Mouse (Mus musculus) lung, postnatal 0 days (tissue): ENCODE results near the gene Ntn1. TPM values are rescaled to one million over a fixed set of nuclear protein-coding genes. Genes with fewer than 3 reads are reported as not detected.

Source experiments
- ATAC-seq: fragments of 200-750 bp; cut with Nextera tagmentation; 2 replicates; pipeline ENCODE4 v1.8.0; 2017; ENCODE audit warnings: moderate library complexity
- DNase-seq: peaks from one replicate; pipeline ENCODE4 v3.0.0-alpha.2; 2016; ENCODE audit warnings: low spot score
- H3K27ac ChIP-seq: fragments of 300-500 bp; sonication (generic); 2 replicates; pipeline ENCODE4 v1.5.1; 2014; ENCODE audit warnings: antibody characterized with exemption, mild to moderate bottlenecking, low read length, mixed read lengths
- H3K27me3 ChIP-seq: fragments of 300-500 bp; sonication (generic); replicated peaks from 2 replicates; pipeline ENCODE4 v1.6.1; 2014; ENCODE audit warnings: low read length, mixed read lengths; ENCODE audit not compliant: insufficient read depth
- H3K36me3 ChIP-seq: fragments of 300-500 bp; sonication (generic); 2 replicates; pipeline ENCODE4 v1.6.1; 2014; ENCODE audit warnings: low read length, mixed read lengths; ENCODE audit not compliant: insufficient read depth
- H3K4me1 ChIP-seq: fragments of 300-500 bp; sonication (generic); 2 replicates; pipeline ENCODE4 v1.6.1; 2014; ENCODE audit warnings: antibody characterized with exemption, low read depth, low read length, mixed read lengths; ENCODE audit not compliant: insufficient read depth
- H3K4me2 ChIP-seq: fragments of 300-500 bp; sonication (generic); replicated peaks from 2 replicates; pipeline ENCODE4 v1.6.1; 2014; ENCODE audit warnings: low read depth, mild to moderate bottlenecking, low read length, moderate library complexity, mixed read lengths
- H3K4me3 ChIP-seq: fragments of 300-500 bp; sonication (generic); 2 replicates; pipeline ENCODE4 v1.5.1; 2014; ENCODE audit warnings: low read depth, low read length
- H3K9ac ChIP-seq: fragments of 300-500 bp; sonication (generic); replicated peaks from 2 replicates; pipeline ENCODE4 v1.6.1; 2014; ENCODE audit warnings: low read depth, mild to moderate bottlenecking
- H3K9me3 ChIP-seq: fragments of 300-500 bp; sonication (generic); 2 replicates; pipeline ENCODE4 v1.6.1; 2016; ENCODE audit warnings: low read length, mixed read lengths
- CTCF ChIP-seq: IDR thresholded peaks from 2 replicates; pipeline ENCODE4 v1.5.1; 2016; ENCODE audit warnings: antibody characterized with exemption, mild to moderate bottlenecking
- EP300 ChIP-seq: IDR thresholded peaks from 2 replicates; pipeline ENCODE4 v1.6.1; 2016; ENCODE audit warnings: antibody characterized with exemption, mild to moderate bottlenecking, control low read depth
- WGBS: fragments of 180-500 bp; shearing (Covaris S2); extraction: QIAGEN DNeasy Blood & Tissue Kit; methylation state at CpG from one replicate; pipeline ENCODE4 v1.1.7; 2014; 5-methylcytosine and 5-hydroxymethylcytosine counted together
- polyA plus RNA-seq: library from polyadenylated mRNA; unstranded; fragments of >200 nt; fragmentation: Nextera tagmentation; extraction: Ambion mirVana; gene quantifications from 2 replicates; pipeline ENCODE4 v1.2.1, GENCODE M21; 2015

The Ntn1 gene
- polyA plus RNA-seq, 1 experiment from 2014 or later: 7.2 TPM

DNA sequence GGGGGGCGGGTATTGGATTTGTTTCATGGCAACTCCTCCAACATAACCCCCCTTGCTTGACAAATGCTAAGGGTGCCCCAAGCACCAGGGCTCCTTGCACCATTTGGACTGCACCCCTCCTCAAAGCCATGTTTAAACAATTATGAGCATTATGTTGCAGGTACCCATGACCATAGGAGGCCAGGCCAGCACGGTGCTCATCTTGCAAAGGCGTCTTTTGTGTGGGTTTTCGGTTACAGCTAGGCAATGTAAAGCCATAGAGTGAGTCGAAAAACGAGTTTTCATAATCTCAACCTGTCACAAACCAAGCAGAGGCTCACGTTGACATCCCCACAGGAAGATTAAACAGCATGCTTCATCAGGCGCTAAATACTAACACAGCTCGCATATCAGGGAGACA, 19.3 kb downstream of the Ntn1 start:
- H3K4me1 ChIP-seq: peaks cover 12% of the 10 kb centered on the region
- H3K27me3 ChIP-seq: peaks cover 40% of the 10 kb centered on the region
- H3K4me3 ChIP-seq: no peak overlapping the region
- H3K36me3 ChIP-seq: no peaks in the 10 kb centered on the region
- TF ChIP-seq EP300 (no peak), CTCF (no peak)
- H3K9ac ChIP-seq: no peak overlapping the region
- WGBS: 76% methylated on average over 9 of the region's 9 CpGs
- ATAC-seq (no peak), DNase-seq (no peak)
- H3K27ac ChIP-seq: no peak overlapping the region
- H3K4me2 ChIP-seq: no peak overlapping the region
- no peaks in the 10 kb centered on the region for H3K9me3 ChIP-seq

DNA sequence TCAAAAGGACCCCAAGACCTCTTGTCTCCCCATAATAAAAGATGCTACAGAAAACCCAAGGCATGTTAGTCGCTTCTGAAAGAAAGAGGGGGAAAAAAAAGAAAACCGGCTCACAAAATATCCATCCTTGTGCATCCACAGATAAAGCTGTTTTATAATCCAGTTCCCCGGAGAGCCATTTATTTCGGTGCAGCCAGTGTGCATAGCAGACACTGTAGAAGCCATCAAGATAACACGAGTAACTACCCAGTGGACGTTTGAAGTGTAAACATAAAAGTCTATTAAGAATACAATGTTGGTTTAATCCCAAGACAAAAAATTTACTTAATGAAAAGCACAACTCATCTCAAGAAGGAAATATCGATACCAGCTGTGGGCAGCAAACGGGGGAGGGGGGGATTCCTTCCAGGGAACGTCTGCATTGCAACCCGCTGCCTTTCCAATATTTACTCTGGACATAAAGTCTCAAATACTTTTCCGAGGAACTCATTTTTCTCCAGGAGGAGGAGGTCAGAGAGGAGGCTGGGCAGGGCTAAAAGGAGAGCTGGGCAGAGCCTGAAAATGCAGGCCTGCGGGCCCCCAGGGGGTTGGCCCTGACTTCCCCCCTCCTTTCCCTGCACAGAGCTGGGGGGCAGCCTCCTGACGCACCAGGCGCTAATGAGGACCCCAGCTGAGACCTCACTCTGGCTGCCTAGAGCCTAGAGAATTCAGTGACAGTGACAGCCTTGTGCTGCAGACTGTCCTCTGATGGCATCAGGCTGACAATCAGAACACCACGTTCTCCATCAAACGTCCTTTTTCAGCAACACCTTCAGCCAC, 21.5 kb downstream of the Ntn1 start:
- Histone ChIP-seq H3K27me3 (peaks cover 19% of the 10 kb centered on the region; the same call in 1 of the 2 replicates), H3K4me1 (no peaks in the 10 kb centered on the region), H3K27ac (no peak overlapping the region), H3K4me3 (no peak overlapping the region), H3K4me2 (no peak overlapping the region), H3K9ac (no peak overlapping the region), H3K36me3 (no peaks in the 10 kb centered on the region), H3K9me3 (no peaks in the 10 kb centered on the region)
- DNase-seq (no peak), ATAC-seq (peak; percentile 40; the same call in 1 of the 2 replicates)
- WGBS: 16% methylated on average over 16 of the region's 16 CpGs
- TF ChIP-seq CTCF: no peak
- TF ChIP-seq EP300: no peak

DNA sequence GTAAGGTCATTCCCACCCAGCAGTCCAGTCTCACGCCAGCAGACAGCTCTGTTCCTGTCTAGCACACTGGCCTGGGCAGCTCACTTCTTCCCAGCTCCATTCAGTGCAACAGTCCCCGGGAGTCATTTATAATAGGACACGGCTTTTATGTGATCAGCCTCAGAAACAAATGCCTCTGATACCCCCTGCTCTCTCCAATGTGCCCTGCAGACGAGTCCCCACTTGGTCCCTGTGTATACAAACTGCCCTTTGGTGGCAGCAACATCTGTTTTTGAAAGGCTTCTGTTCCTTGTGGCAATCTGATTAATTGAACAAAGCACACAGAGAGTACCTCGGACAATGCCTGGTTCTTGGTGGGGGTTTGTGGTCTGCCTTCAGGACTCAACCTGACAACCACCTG, 22.2 kb downstream of the Ntn1 start:
- Histone ChIP-seq H3K4me3 (no peak overlapping the region), H3K9ac (no peak overlapping the region), H3K27me3 (peaks cover 12% of the 10 kb centered on the region; the same call in 1 of the 2 replicates), H3K27ac (no peak overlapping the region), H3K9me3 (no peaks in the 10 kb centered on the region), H3K36me3 (no peaks in the 10 kb centered on the region), H3K4me1 (no peaks in the 10 kb centered on the region), H3K4me2 (no peak overlapping the region)
- TF ChIP-seq CTCF (no peak), EP300 (no peak)
- WGBS: 47% methylated on average over 5 of the region's 5 CpGs
- no peak for ATAC-seq
- no peak for DNase-seq

DNA sequence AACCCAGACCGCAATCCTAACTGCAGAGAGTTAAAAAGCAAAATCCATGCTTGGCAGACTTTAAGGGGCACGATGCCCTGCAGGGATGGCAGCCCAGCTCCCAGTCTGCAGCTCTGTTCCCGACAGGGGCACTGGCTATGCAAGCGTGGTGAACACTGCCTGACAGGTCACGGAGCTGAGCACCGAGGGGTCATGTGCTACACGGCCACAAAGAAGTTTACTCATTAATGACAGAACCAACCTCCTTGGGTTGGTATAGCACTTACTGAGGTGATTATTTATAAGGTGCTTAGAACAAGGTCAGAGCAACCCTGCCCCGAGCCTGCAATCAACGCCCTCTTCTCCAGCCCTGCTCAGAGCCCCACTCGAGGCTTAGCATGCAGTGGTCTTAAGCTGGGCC, 27.5 kb downstream of the Ntn1 start:
- Histone ChIP-seq H3K4me3 (no peak overlapping the region), H3K9ac (no peak overlapping the region), H3K4me2 (no peak overlapping the region), H3K9me3 (no peaks in the 10 kb centered on the region), H3K36me3 (no peaks in the 10 kb centered on the region), H3K27me3 (no peaks in the 10 kb centered on the region), H3K4me1 (no peaks in the 10 kb centered on the region), H3K27ac (no peak overlapping the region)
- no peak for TF ChIP-seq CTCF
- no peak for TF ChIP-seq EP300
- DNase-seq (no peak), ATAC-seq (no peak)
- 74% methylated on average over 10 of the region's 10 CpGs for WGBS

DNA sequence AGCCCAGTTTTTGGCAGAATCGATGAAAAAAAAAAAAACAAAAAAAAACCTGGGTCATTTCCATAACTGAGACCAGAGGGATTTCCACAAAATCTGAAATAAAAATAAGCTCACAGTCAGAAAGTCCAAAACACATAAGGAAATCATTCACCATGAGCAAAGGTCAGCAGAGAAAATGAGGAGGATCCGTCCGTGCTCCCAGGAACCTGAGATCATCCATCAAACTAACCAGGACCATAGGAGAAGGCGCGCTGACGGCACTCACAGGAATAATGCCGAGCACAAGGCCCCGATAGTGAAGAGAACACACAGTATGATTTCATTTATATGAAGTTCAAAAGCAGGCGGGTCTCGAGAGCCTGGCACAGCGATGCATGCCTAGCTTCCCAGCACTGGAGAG, 29.0 kb downstream of the Ntn1 start:
- Histone ChIP-seq H3K4me3 (no peak overlapping the region), H3K9ac (no peak overlapping the region), H3K27me3 (no peaks in the 10 kb centered on the region), H3K36me3 (no peaks in the 10 kb centered on the region), H3K4me2 (no peak overlapping the region), H3K9me3 (no peaks in the 10 kb centered on the region), H3K27ac (no peak overlapping the region), H3K4me1 (no peaks in the 10 kb centered on the region)
- 78% methylated on average over 11 of the region's 11 CpGs for whole genome bisulfite sequencing
- ATAC-seq (no peak), DNase-seq (no peak)
- TF ChIP-seq EP300 (no peak), CTCF (no peak)

DNA sequence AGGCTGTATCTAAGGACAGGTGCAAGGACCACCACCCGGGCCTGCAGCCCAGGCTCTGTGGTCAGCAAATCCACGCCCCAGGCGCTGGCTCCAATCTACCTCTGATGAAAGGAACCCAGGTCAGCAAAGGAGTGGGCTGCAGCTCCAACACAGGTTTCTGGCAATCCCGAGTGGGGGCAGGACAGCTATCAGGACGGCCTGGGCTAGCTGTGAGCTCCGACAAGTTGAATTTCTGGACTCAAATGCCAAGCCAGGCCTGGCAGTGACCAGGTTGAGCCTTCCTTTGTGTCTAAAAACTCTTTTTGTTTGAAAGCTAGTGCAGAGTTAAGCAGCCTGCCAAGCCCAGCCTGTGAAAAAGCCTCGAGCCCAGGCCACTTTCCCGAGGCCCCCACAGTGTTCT, 43.7 kb downstream of the Ntn1 start:
- TF ChIP-seq CTCF: no peak
- no peak for TF ChIP-seq EP300
- H3K4me2 ChIP-seq: no peak overlapping the region
- H3K36me3 ChIP-seq: no peaks in the 10 kb centered on the region
- no peak overlapping the region for H3K9ac ChIP-seq
- no peaks in the 10 kb centered on the region for H3K4me1 ChIP-seq
- no peak overlapping the region for H3K4me3 ChIP-seq
- no peaks in the 10 kb centered on the region for H3K9me3 ChIP-seq
- DNase-seq (no peak), ATAC-seq (no peak)
- 75% methylated on average over 8 of the region's 8 CpGs for WGBS
- no peaks in the 10 kb centered on the region for H3K27me3 ChIP-seq
- H3K27ac ChIP-seq: no peak overlapping the region

DNA sequence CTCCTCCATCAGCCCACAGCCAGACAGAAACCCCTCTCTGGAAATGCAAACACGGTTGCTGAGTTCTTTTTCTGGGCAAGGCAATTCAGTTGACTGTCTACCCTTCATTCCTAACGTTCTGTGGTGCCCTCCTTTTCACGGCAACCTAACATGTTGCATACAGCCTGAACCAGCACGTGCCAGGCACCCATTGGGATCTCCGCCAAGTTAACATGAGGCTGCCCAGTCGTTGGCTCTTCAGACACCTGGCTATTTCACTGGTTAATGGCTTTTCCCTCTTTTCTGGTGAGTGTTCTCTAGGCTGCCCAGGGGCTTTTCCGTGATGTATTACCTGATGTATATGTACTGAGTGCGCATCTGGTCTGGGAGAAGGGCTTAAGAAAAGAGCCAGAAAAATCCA, 45.1 kb downstream of the Ntn1 start:
- H3K27me3 ChIP-seq: no peaks in the 10 kb centered on the region
- 54% methylated on average over 8 of the region's 8 CpGs for WGBS
- ATAC-seq (no peak), DNase-seq (no peak)
- H3K9ac ChIP-seq: no peak overlapping the region
- TF ChIP-seq CTCF: no peak
- no peak for TF ChIP-seq EP300
- no peak overlapping the region for H3K4me2 ChIP-seq
- no peak overlapping the region for H3K27ac ChIP-seq
- H3K4me1 ChIP-seq: no peaks in the 10 kb centered on the region
- no peaks in the 10 kb centered on the region for H3K36me3 ChIP-seq
- no peaks in the 10 kb centered on the region for H3K9me3 ChIP-seq
- no peak overlapping the region for H3K4me3 ChIP-seq
